Mouse (Mus musculus) urinary bladder, adult 18-20 months (tissue): ENCODE data around the gene Scrt2.

Experiments used
- DNase-seq, 2 experiments: peaks; one replicate each; pipeline ENCODE4 v3.0.0; 2022; ENCODE audit warnings: low spot score in 2 of 2, mixed read lengths in 2 of 2

Gene Scrt2

GRCm38 (mm10) chr2:152081641-152082448 is 516 bp downstream of the Scrt2 start:
- peak; percentile 59 to 76 for DNase-seq

GRCm38 (mm10) chr2:152082456-152083285 is 1.3 kb downstream of the Scrt2 start:
- DNase-seq = no peak

GRCm38 (mm10) chr2:152083411-152083810 is 2.1 kb downstream of the Scrt2 start:
- no peak for DNase-seq

DNA sequence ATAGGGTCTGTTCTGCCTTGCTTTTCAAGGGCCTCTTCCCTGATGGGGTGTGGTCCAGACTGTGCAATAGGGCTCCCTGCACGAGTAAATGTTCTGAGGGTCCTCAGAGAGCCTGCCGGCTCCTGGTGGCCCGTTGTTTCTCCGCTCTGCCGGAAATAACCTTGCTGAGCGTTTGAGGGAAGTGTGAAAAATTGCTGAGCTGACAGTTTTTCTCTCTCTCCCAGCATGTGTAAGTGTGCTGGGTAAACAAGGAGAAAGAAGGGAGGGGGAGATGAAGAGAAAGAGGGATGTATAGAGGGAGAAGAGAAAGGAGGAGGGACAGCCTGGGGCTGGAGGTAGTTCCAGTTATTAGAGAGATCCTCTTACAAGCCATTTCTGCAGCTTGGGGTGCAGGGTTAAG is 3.0 kb downstream of the Scrt2 start:
- no peak for DNase-seq

GRCm38 (mm10) chr2:152085414-152085813 is 4.1 kb downstream of the Scrt2 start:
- DNase-seq = no peak

DNA sequence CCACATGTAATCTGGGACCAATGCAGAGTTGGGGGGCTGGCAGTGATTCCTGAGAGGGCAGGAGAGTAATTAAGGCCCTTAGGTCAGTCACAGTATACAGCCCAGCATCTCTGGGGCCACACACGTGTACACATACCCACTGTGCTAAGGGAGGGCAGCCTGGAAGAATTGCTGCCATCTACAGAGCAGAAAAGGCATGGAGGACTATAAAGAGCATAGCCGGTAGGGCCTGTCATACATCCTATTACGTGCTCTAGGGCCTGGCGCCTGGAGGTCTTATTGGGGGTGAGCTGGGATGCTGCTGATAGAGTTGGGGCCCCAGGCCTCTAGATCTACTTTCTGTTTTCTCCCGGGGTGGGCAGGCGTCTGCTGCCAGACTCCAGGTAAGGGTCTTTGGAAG is 5.1 kb downstream of the Scrt2 start:
- DNase-seq = no peak

GRCm38 (mm10) chr2:152087111-152087510 is 5.8 kb downstream of the Scrt2 start:
- no peak for DNase-seq

GRCm38 (mm10) chr2:152089078-152089477 is 7.7 kb downstream of the Scrt2 start:
- peak in 1 of 2 experiments; percentile 53 for DNase-seq

- no peak for DNase-seq
Measured at GRCm38 (mm10) chr2:152089581-152089980, 8.3 kb downstream of the Scrt2 start.

GRCm38 (mm10) chr2:152090486-152090885 is 9.2 kb downstream of the Scrt2 start:
- no peak for DNase-seq

DNA sequence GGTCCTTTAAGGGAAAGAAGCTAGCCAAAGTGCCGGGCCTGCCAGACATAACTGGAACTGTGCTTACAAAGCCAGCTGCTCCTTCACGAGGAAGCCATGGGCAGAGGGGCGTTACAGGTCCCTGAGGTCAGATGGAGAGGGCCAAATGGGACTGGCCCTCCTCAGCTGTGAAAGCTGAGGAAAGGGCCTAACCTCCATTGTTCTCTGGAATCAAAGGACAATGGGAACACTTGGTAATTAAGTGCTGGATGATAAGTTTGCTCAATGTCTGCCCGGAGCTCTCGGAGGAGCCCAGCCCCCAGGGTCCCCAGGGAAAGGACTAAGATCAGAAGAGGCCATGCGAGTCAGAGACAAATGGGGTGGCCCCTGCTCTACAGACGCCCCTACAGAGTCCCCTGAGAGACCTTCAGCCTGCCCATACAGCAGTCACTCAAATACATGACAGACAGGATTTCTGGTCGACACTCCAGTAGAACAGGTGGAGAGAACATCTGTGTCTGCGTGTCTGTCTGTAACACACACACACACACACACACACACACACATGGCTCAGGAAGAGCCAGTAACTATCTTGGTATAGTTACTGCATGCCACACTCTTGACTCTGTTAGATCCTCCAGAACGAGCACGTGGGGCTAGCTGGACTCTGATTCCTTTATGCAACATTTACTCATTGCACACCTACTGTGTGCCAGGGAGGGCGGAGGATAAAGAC is 10.2 kb downstream of the Scrt2 start:
- no peak for DNase-seq

GRCm38 (mm10) chr2:152092927-152093326 is 11.6 kb downstream of the Scrt2 start:
- DNase-seq = no peak

DNA sequence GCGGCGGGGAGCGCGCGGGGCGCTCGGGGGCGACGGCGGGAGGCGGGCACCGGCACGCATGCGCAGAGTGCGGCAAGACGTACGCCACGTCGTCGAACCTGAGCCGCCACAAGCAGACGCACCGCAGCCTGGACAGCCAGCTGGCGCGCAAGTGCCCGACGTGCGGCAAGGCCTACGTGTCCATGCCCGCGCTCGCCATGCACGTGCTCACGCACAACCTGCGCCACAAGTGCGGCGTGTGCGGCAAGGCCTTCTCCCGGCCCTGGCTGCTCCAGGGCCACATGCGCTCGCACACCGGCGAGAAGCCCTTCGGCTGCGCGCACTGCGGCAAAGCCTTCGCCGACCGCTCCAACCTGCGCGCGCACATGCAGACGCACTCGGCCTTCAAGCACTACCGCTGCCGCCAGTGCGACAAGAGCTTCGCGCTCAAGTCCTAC is 12.0 kb downstream of the Scrt2 start:
- no peak for DNase-seq

DNA sequence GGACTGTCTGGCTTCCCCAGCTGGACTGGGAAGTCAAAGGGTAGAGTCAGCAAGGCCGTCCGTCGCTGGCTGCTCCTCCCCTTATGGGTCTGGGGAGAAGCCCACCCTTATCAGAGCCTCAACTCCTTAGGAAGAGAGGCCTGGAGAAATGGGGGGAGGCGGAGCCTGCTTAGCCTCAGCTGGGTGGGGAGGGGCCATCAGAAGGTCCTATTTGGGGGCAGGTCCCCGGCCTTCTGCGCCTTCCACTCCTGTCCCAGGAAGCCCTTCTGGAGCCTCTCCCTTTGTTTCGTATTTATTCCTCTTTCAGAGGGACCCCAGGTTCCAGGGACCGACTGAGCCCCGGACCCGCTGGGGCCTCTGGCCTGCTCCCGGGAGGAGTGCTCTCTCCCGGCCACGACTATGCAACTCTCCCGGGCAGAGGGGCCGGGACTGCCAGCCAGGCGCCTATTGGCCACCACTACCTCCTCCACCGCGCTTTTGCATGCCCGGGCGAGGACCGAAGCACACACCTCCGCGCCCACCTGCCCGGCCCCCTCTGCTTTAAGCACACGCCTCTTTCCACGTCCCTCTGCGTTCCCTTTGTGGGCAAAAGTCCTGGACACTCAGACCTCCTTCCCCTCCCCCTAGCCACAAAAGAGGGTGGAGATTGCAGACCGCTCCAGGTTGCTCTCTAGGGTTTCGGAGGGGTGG is 13.7 kb downstream of the Scrt2 start:
- DNase-seq = no peak

- no peak for DNase-seq
Measured at GRCm38 (mm10) chr2:152096922-152097321, 15.6 kb downstream of the Scrt2 start.

- no peak for DNase-seq
Measured at GRCm38 (mm10) chr2:152097916-152098315, 16.6 kb downstream of the Scrt2 start.

GRCm38 (mm10) chr2:152099538-152099937 is 18.2 kb downstream of the Scrt2 start:
- no peak for DNase-seq

GRCm38 (mm10) chr2:152101761-152102160 is 20.4 kb downstream of the Scrt2 start:
- no peak for DNase-seq

DNA sequence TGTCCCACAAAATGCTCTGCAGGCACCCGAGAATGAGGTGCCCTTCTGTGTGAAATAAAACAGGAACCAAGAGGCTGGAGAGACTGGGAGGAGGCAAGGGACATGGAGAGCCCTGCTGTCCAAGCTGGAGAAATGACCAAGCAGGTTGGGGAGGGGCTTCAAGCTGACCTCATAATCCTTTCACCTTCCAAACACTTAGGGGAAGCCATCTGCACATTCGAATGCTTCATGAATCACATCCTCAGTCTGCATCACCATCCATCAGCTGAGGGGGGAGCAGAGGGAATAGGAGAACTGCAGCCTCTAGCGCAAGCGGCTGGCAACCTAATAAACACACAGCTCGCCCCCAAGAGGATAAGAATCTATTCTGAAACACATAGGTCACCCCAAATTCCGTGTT is 21.0 kb downstream of the Scrt2 start:
- DNase-seq = no peak

DNA sequence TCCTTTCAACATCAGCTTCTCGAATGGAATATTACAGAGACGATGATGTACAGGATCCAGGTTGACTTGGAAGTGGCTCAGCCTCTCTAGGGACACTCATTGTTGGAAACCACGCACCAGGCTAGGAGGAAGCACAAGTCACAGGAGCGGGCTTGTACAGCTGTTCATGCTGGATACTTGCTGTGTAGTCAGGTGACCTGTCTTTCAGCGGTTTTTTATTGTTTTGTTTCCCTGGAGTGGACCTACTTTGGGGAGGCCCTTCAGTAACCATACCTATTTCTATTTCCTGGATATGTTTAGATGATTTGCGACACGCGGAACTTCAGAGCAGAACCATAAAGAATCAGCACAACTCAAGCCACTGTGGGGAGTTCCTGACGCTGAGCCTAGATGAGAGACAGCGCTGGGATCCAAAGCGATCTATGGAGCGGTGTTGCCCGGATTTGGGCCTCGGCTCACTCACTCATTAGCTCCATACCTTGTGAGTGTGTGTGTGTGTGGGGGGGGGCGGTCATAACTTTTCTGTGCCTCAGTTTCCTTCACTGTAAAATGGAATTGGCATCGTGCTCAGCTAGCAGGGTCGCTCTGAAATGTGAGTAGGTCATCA is 23.5 kb downstream of the Scrt2 start:
- DNase-seq = no peak
